In the genomic region with DNA sequence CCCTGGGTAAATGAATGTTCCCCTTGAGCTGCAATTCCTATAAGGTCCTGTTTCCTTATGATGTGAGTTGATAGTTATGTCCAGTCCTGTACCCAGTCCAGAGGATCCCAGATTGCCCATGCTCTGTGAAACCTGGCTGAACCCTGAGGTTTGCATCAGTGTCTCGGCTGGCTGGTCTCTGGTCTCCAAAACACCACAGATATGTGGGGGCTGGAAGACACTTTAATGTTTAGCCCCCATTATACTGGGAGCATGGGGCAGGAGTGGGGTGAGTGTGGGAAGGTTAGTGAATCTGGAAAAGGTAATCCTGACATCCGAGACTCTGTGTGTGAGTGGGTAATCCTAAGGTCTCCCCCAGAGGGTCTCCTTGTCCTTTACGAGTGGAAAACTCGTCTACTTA, we compare ENCODE assay signal across 8 mouse cellular contexts. TPM values are rescaled to one million over a fixed set of nuclear protein-coding genes. Genes with fewer than 3 reads are reported as not detected.
DNase-seq lines count a peak whose midpoint lies in the region; ATAC-seq lines count a peak whose summit lies in the region.

No protein-coding gene starts in this region.

- H3K9me3 ChIP-seq in hindbrain, embryonic 13.5 days, result no peaks in the 10 kb centered on the region
- H3K9me3 ChIP-seq in midbrain, embryonic 12.5 days, result no peaks in the 10 kb centered on the region

- WGBS in hindbrain, embryonic 13.5 days, result 65% methylated on average over 4 of the region's 4 CpGs
- 64% methylated on average over 4 of the region's 4 CpGs for WGBS in midbrain, embryonic 12.5 days

- no peak overlapping the region for H3K9ac ChIP-seq in hindbrain, embryonic 13.5 days
- H3K9ac ChIP-seq in midbrain, embryonic 12.5 days (replicated peaks), result no peak overlapping the region

- DNase-seq in kidney, adult 9 months, result peak; percentile 26
- DNase-seq in kidney, postnatal 14 days, result no peak
- peak; percentile 46 for DNase-seq in MN1 (ENCODE audit: low spot score)
- no peak for DNase-seq in urinary bladder, adult 18-20 months (ENCODE audit: low spot score in 2 of 2)
- DNase-seq in cerebellum, postnatal 36 days, result no peak

- no peak overlapping the region for H3K4me3 ChIP-seq in hindbrain, embryonic 13.5 days
- H3K4me3 ChIP-seq in midbrain, embryonic 12.5 days, result peak overlapping the region; percentile 79; the same call in 1 of the 2 replicates

- ATAC-seq in hindbrain, embryonic 13.5 days (ENCODE audit: low FRiP score), result 0 out of 2 replicates have a peak, but pooled peaks have one; percentile 26
- no peak for ATAC-seq in midbrain, embryonic 12.5 days (ENCODE audit: low FRiP score, low read depth)
- no peak for ATAC-seq in CD4-positive, CD25-positive, alpha-beta regulatory T cell, adult 4 months

- H3K27me3 ChIP-seq in hindbrain, embryonic 13.5 days, result no peaks in the 10 kb centered on the region
- no peaks in the 10 kb centered on the region for H3K27me3 ChIP-seq in midbrain, embryonic 12.5 days

- H3K36me3 ChIP-seq in hindbrain, embryonic 13.5 days, result peaks cover 22% of the 10 kb centered on the region
- peaks cover 24% of the 10 kb centered on the region for H3K36me3 ChIP-seq in midbrain, embryonic 12.5 days

- H3K4me2 ChIP-seq in hindbrain, embryonic 13.5 days, result peak overlapping the region; percentile 91
- H3K4me2 ChIP-seq in midbrain, embryonic 12.5 days (replicated peaks), result peak overlapping the region; percentile 69

- peaks cover 22% of the 10 kb centered on the region for H3K4me1 ChIP-seq in hindbrain, embryonic 13.5 days (replicated peaks)
- H3K4me1 ChIP-seq in midbrain, embryonic 12.5 days, result peaks cover 21% of the 10 kb centered on the region

- peak overlapping the region; percentile 87 for H3K27ac ChIP-seq in hindbrain, embryonic 13.5 days
- peak overlapping the region; percentile 76 for H3K27ac ChIP-seq in midbrain, embryonic 12.5 days (replicated peaks)

RNA-seq across cellular contexts. Expression of gene Mief1, which starts 0.8 kb away (rescaled TPM):
- polyA plus RNA-seq in hindbrain, embryonic 13.5 days (2015; fragmentation: Nextera tagmentation; extraction: Ambion mirVana), result 36.9 and 37.7 TPM in 2 replicates
- polyA plus RNA-seq in midbrain, embryonic 12.5 days (2016; fragmentation: Nextera tagmentation; extraction: Ambion mirVana), result 46.4 and 50.7 TPM in 2 replicates
- 10 to 100 TPM; 33.6 to 42.7 TPM for polyA plus RNA-seq in CD4-positive, CD25-positive, alpha-beta regulatory T cell, adult 4 months (2017; shearing (Covaris generic))

RNA-seq across cellular contexts. Expression of gene AC140267.1, which starts 2.6 kb away (rescaled TPM):
- not detected in 2 replicates for polyA plus RNA-seq in hindbrain, embryonic 13.5 days (2015; fragmentation: Nextera tagmentation; extraction: Ambion mirVana)
- polyA plus RNA-seq in midbrain, embryonic 12.5 days (2016; fragmentation: Nextera tagmentation; extraction: Ambion mirVana), result 4.1 TPM in 1 of 2 replicates, not detected in the other
- 10 to 100 TPM in 1 of 2 experiments, not detected in 1; 14.2 TPM for polyA plus RNA-seq in CD4-positive, CD25-positive, alpha-beta regulatory T cell, adult 4 months (2017; shearing (Covaris generic))

RNA-seq across cellular contexts. Expression of gene Atf4, which starts 21.9 kb away (rescaled TPM):
- polyA plus RNA-seq in hindbrain, embryonic 13.5 days (2015; fragmentation: Nextera tagmentation; extraction: Ambion mirVana), result 115 and 118 TPM in 2 replicates
- polyA plus RNA-seq in midbrain, embryonic 12.5 days (2016; fragmentation: Nextera tagmentation; extraction: Ambion mirVana), result 128 and 134 TPM in 2 replicates
- polyA plus RNA-seq in CD4-positive, CD25-positive, alpha-beta regulatory T cell, adult 4 months (2017; shearing (Covaris generic)), result 10 to 100 TPM; 80.4 to 96.5 TPM

RNA-seq across cellular contexts. Expression of gene Rps19bp1, which starts 31.1 kb away (rescaled TPM):
- 74.7 and 75.9 TPM in 2 replicates for polyA plus RNA-seq in hindbrain, embryonic 13.5 days (2015; fragmentation: Nextera tagmentation; extraction: Ambion mirVana)
- polyA plus RNA-seq in midbrain, embryonic 12.5 days (2016; fragmentation: Nextera tagmentation; extraction: Ambion mirVana), result 56.5 and 60.7 TPM in 2 replicates
- polyA plus RNA-seq in CD4-positive, CD25-positive, alpha-beta regulatory T cell, adult 4 months (2017; shearing (Covaris generic)), result 10 to 100 TPM; 18.3 to 21.5 TPM

RNA-seq across cellular contexts. Expression of gene Cacna1i, which starts 54.0 kb away (rescaled TPM):
- polyA plus RNA-seq in hindbrain, embryonic 13.5 days (2015; fragmentation: Nextera tagmentation; extraction: Ambion mirVana), result 0.34 and 0.39 TPM in 2 replicates
- 0.08 and 0.17 TPM in 2 replicates for polyA plus RNA-seq in midbrain, embryonic 12.5 days (2016; fragmentation: Nextera tagmentation; extraction: Ambion mirVana)
- polyA plus RNA-seq in CD4-positive, CD25-positive, alpha-beta regulatory T cell, adult 4 months (2017; shearing (Covaris generic)), result not detected

Comparison
In these comparisons a context has a peak if more than half of its experiments do, and no peak if none do; other contexts are left out.
1. DNase-seq: peak in kidney, adult 9 months (single experiment) and MN1 (single experiment); none in kidney, postnatal 14 days (single experiment), urinary bladder, adult 18-20 months (0 of 2) and cerebellum, postnatal 36 days (0 of 2).